Mouse (Mus musculus): ENCODE measurements at regions not wholly inside any gene's neighbourhood (a gene's known extent, or its start where the extent isn't known, plus 50 kb on each side); places are given as distances from the start of the nearest gene placed in this dataset.

- no peak for DNase-seq (ENCODE audit: low spot score in 2 of 2)
These were observed 56.6 kb downstream of the Sucnr1 start for GRCm38 (mm10) chr3:60138319-60138718.

GRCm38 (mm10) chr3:60159865-60160264 is 78.2 kb downstream of the Sucnr1 start:
- no peak for DNase-seq (ENCODE audit: low spot score in 2 of 2)

- no peak for DNase-seq (ENCODE audit: low spot score in 2 of 2)
These were observed 86.0 kb downstream of the Sucnr1 start for GRCm38 (mm10) chr3:60167633-60168032.

GRCm38 (mm10) chr3:60168135-60168926 is 86.7 kb downstream of the Sucnr1 start:
- DNase-seq (ENCODE audit: low spot score in 2 of 2) = no peak

- no peak for DNase-seq (ENCODE audit: low spot score in 2 of 2)
These were observed 87.9 kb downstream of the Sucnr1 start for GRCm38 (mm10) chr3:60169606-60170005.

- DNase-seq (ENCODE audit: low spot score in 2 of 2) = no peak
These were observed 102.8 kb downstream of the Sucnr1 start for GRCm38 (mm10) chr3:60184481-60184880.

- no peak for DNase-seq (ENCODE audit: low spot score in 2 of 2)
These were observed 114.4 kb downstream of the Sucnr1 start for GRCm38 (mm10) chr3:60196031-60196430.

GRCm38 (mm10) chr3:60207936-60208335 is 126.3 kb downstream of the Sucnr1 start:
- DNase-seq (ENCODE audit: low spot score in 2 of 2) = no peak

GRCm38 (mm10) chr3:60218938-60219337 is 137.3 kb downstream of the Sucnr1 start:
- DNase-seq (ENCODE audit: low spot score in 2 of 2) = no peak

GRCm38 (mm10) chr3:60240664-60241063 is 159.0 kb downstream of the Sucnr1 start:
- no peak for DNase-seq (ENCODE audit: low spot score in 2 of 2)

- no peak for DNase-seq (ENCODE audit: low spot score in 2 of 2)
These were observed 185.2 kb downstream of the Sucnr1 start for GRCm38 (mm10) chr3:60266666-60267415.

GRCm38 (mm10) chr3:60267416-60268174 is 185.9 kb downstream of the Sucnr1 start:
- no peak for DNase-seq (ENCODE audit: low spot score in 2 of 2)

- DNase-seq (ENCODE audit: low spot score in 2 of 2) = no peak
These were observed 188.8 kb downstream of the Sucnr1 start for GRCm38 (mm10) chr3:60270463-60270862.

GRCm38 (mm10) chr3:60273744-60274143 is 192.1 kb downstream of the Sucnr1 start:
- no peak for DNase-seq (ENCODE audit: low spot score in 2 of 2)

- no peak for DNase-seq (ENCODE audit: low spot score in 2 of 2)
These were observed 193.7 kb downstream of the Sucnr1 start for GRCm38 (mm10) chr3:60275249-60275838.

- DNase-seq (ENCODE audit: low spot score in 2 of 2) = no peak
These were observed 194.8 kb upstream of the Mbnl1 start for GRCm38 (mm10) chr3:60277791-60278190.

- no peak for DNase-seq (ENCODE audit: low spot score in 2 of 2)
These were observed 191.4 kb upstream of the Mbnl1 start for GRCm38 (mm10) chr3:60281229-60281628.

GRCm38 (mm10) chr3:60281959-60282495 is 190.6 kb upstream of the Mbnl1 start:
- no peak for DNase-seq (ENCODE audit: low spot score in 2 of 2)

GRCm38 (mm10) chr3:60292142-60292541 is 180.5 kb upstream of the Mbnl1 start:
- DNase-seq (ENCODE audit: low spot score in 2 of 2) = no peak

GRCm38 (mm10) chr3:60292940-60293339 is 179.7 kb upstream of the Mbnl1 start:
- DNase-seq (ENCODE audit: low spot score in 2 of 2) = no peak

- no peak for DNase-seq (ENCODE audit: low spot score in 2 of 2)
These were observed 167.2 kb upstream of the Mbnl1 start for GRCm38 (mm10) chr3:60305399-60305798.

GRCm38 (mm10) chr3:60310402-60310801 is 162.2 kb upstream of the Mbnl1 start:
- DNase-seq (ENCODE audit: low spot score in 2 of 2) = no peak

All from thymus, postnatal 10 days (tissue).